Mouse (Mus musculus) myocyte (in vitro differentiated cells): ENCODE results near the gene Foxo3. TPM values are rescaled to one million over a fixed set of nuclear protein-coding genes. Genes with fewer than 3 reads are reported as not detected.

Experiments used
- H3K27me3 ChIP-seq: one replicate; pipeline ENCODE4 v1.6.1; 2011; ENCODE audit not compliant: control insufficient read depth, insufficient read depth, insufficient read length
- H3K36me3 ChIP-seq: one replicate; pipeline ENCODE4 v1.6.1; 2011; ENCODE audit not compliant: control insufficient read depth, insufficient read depth
- H3K4me2 ChIP-seq: one replicate; pipeline ENCODE4 v1.6.1; 2011; ENCODE audit warnings: low read depth, control low read depth
- H3K4me3 ChIP-seq: one replicate; pipeline ENCODE4 v1.5.1; 2011; ENCODE audit warnings: mild to moderate bottlenecking, control low read depth, moderate library complexity
- H3K79me2 ChIP-seq: one replicate; pipeline ENCODE4 v1.6.1; 2011; ENCODE audit not compliant: control insufficient read depth, insufficient read depth
- H3ac ChIP-seq: one replicate; pipeline ENCODE4 v1.6.1; 2011; ENCODE audit not compliant: control insufficient read depth, insufficient read length
- CEBPB ChIP-seq: IDR thresholded peaks from 2 replicates; pipeline ENCODE4 v1.6.1; 2011; ENCODE audit warnings: mild to moderate bottlenecking, moderate library complexity; ENCODE audit not compliant: poor library complexity, insufficient read depth, severe bottlenecking
- E2F4 ChIP-seq: IDR thresholded peaks from one replicate; pipeline ENCODE4 v1.6.1; 2011; ENCODE audit warnings: mild to moderate bottlenecking, control low read depth, moderate library complexity; ENCODE audit not compliant: insufficient read depth
- MAX ChIP-seq: IDR thresholded peaks from one replicate; pipeline ENCODE4 v1.6.1; 2011; ENCODE audit warnings: low read depth, mild to moderate bottlenecking, control low read depth
- MYOD1 ChIP-seq, 3 experiments: IDR thresholded peaks; one replicate each; pipeline ENCODE4 v1.6.1; 2011; ENCODE audit warnings: control low read depth in 2 of 3, low read depth in 2 of 3, mild to moderate bottlenecking in 2 of 3, moderate library complexity in 1 of 3; ENCODE audit not compliant: insufficient read length in 2 of 3, control insufficient read depth in 1 of 3
- MYOG ChIP-seq, 3 experiments: IDR thresholded peaks; one replicate each; pipeline ENCODE4 v1.6.1; 2011; ENCODE audit warnings: control low read depth in 2 of 3, low read depth in 2 of 3, mild to moderate bottlenecking in 2 of 3; ENCODE audit not compliant: insufficient read length in 2 of 3, control insufficient read depth in 1 of 3, insufficient read depth in 1 of 3
- POLR2A ChIP-seq: IDR thresholded peaks from one replicate; pipeline ENCODE4 v1.6.1; 2011; ENCODE audit warnings: low read depth, mild to moderate bottlenecking, control low read depth, moderate library complexity; ENCODE audit not compliant: insufficient read length
- POLR2AphosphoS2 ChIP-seq: IDR thresholded peaks from one replicate; pipeline ENCODE4 v1.6.1; 2011; ENCODE audit warnings: low read depth, control low read depth; ENCODE audit not compliant: insufficient read length
- REST ChIP-seq: IDR thresholded peaks from one replicate; pipeline ENCODE4 v1.6.1; 2011; ENCODE audit warnings: mild to moderate bottlenecking, control low read depth, moderate library complexity; ENCODE audit not compliant: insufficient read depth, insufficient read length
- SRF ChIP-seq: IDR thresholded peaks from one replicate; pipeline ENCODE4 v1.6.1; 2011; ENCODE audit warnings: low read depth; ENCODE audit not compliant: control insufficient read depth, insufficient read length
- TCF12 ChIP-seq: IDR thresholded peaks from one replicate; pipeline ENCODE4 v1.6.1; 2011; ENCODE audit warnings: mild to moderate bottlenecking, control low read depth; ENCODE audit not compliant: poor library complexity, insufficient read depth, severe bottlenecking
- TCF3 ChIP-seq: IDR thresholded peaks from one replicate; pipeline ENCODE4 v1.6.1; 2011; ENCODE audit warnings: low read depth, control low read depth; ENCODE audit not compliant: insufficient read length
- USF1 ChIP-seq: IDR thresholded peaks from one replicate; pipeline ENCODE4 v1.6.1; 2011; ENCODE audit warnings: low read depth, mild to moderate bottlenecking, control low read depth, moderate library complexity
- polyA plus RNA-seq: library from polyadenylated mRNA; unstranded; fragments of >200 nt; fragmentation: generic; extraction: Trizol; gene quantifications from one replicate; pipeline ENCODE4 v1.2.1, GENCODE M21; 2012; ENCODE audit warnings: missing spikeins

Gene Foxo3
- polyA plus RNA-seq, 1 experiment, result 11.2 TPM

GRCm38 (mm10) chr10:42230471-42231099, 46.0 kb downstream of the Foxo3 start:
- no peak for TF ChIP-seq TCF3

GRCm38 (mm10) chr10:42227751-42228241, 48.8 kb downstream of the Foxo3 start:
- H3K27me3 ChIP-seq, result no peaks in the 10 kb centered on the region
- no peaks in the 10 kb centered on the region for H3K36me3 ChIP-seq
- peaks cover 5% of the 10 kb centered on the region for H3K79me2 ChIP-seq
- no peak overlapping the region for H3K4me3 ChIP-seq
- no peak overlapping the region for H3ac ChIP-seq
- TF ChIP-seq MYOD1 (IDR thresholded peaks at IDR 0.05; ENCODE audit: control insufficient read depth in 1 of 3, insufficient read length in 2 of 3, low read depth in 2 of 3), result no peak
- no peak for TF ChIP-seq REST
- no peak for TF ChIP-seq E2F4
- no peak for TF ChIP-seq MYOG (IDR thresholded peaks at IDR 0.05; ENCODE audit: control insufficient read depth in 1 of 3, insufficient read depth in 1 of 3, insufficient read length in 2 of 3, low read depth in 2 of 3)
- no peak for TF ChIP-seq CEBPB
- TF ChIP-seq TCF12, result no peak
- no peak for TF ChIP-seq TCF3
- TF ChIP-seq POLR2AphosphoS2, result no peak
- H3K4me2 ChIP-seq, result no peak overlapping the region

More at GRCm38 (mm10) chr10:42230471-42231099, 46.0 kb downstream of the Foxo3 start:
- Histone ChIP-seq H3K4me2 (no peak overlapping the region), H3K79me2 (peaks cover 17% of the 10 kb centered on the region), H3K36me3 (no peaks in the 10 kb centered on the region), H3K27me3 (no peaks in the 10 kb centered on the region), H3K4me3 (no peak overlapping the region), H3ac (no peak overlapping the region)

GRCm38 (mm10) chr10:42226176-42226575, 50.4 kb downstream of the Foxo3 start:
- Histone ChIP-seq H3K4me2 (no peak overlapping the region), H3K4me3 (no peak overlapping the region), H3ac (no peak overlapping the region), H3K27me3 (no peaks in the 10 kb centered on the region), H3K79me2 (no peaks in the 10 kb centered on the region), H3K36me3 (no peaks in the 10 kb centered on the region)
- TF ChIP-seq TCF3 (no peak), MYOG (IDR thresholded peaks at IDR 0.05; ENCODE audit: control insufficient read depth in 1 of 3, insufficient read depth in 1 of 3, insufficient read length in 2 of 3, low read depth in 2 of 3) (no peak), MAX (no peak), POLR2AphosphoS2 (no peak), MYOD1 (IDR thresholded peaks at IDR 0.05; ENCODE audit: control insufficient read depth in 1 of 3, insufficient read length in 2 of 3, low read depth in 2 of 3) (no peak), TCF12 (no peak), CEBPB (no peak), E2F4 (no peak), POLR2A (no peak), SRF (no peak), USF1 (no peak), REST (no peak)

GRCm38 (mm10) chr10:42225184-42225935, 51.2 kb downstream of the Foxo3 start:
- Histone ChIP-seq H3K27me3 (no peaks in the 10 kb centered on the region), H3K36me3 (no peaks in the 10 kb centered on the region), H3K4me2 (no peak overlapping the region), H3K79me2 (no peaks in the 10 kb centered on the region), H3K4me3 (no peak overlapping the region), H3ac (no peak overlapping the region)
- TF ChIP-seq SRF (no peak), REST (no peak), TCF12 (no peak), POLR2AphosphoS2 (no peak), USF1 (no peak), POLR2A (no peak), MYOD1 (IDR thresholded peaks at IDR 0.05; ENCODE audit: control insufficient read depth in 1 of 3, insufficient read length in 2 of 3, low read depth in 2 of 3) (no peak), TCF3 (no peak), MYOG (IDR thresholded peaks at IDR 0.05; ENCODE audit: control insufficient read depth in 1 of 3, insufficient read depth in 1 of 3, insufficient read length in 2 of 3, low read depth in 2 of 3) (no peak), MAX (no peak), CEBPB (no peak), E2F4 (no peak)

- no peak for TF ChIP-seq USF1
- TF ChIP-seq REST, result no peak
- no peak for TF ChIP-seq MYOG (IDR thresholded peaks at IDR 0.05; ENCODE audit: control insufficient read depth in 1 of 3, insufficient read depth in 1 of 3, insufficient read length in 2 of 3, low read depth in 2 of 3)
- Histone ChIP-seq H3K36me3 (no peaks in the 10 kb centered on the region), H3K4me3 (no peak overlapping the region), H3K79me2 (no peaks in the 10 kb centered on the region), H3K27me3 (no peaks in the 10 kb centered on the region), H3ac (no peak overlapping the region), H3K4me2 (no peak overlapping the region)
These were observed 54.6 kb downstream of the Foxo3 start for GRCm38 (mm10) chr10:42221996-42222395.
